Mouse (Mus musculus): Measurements from ENCODE around the gene Sowahc.

- TF ChIP-seq TAL1 (IDR thresholded peaks at IDR 0.05; ENCODE audit: low read length) (no peak), GATA1 (IDR thresholded peaks at IDR 0.05; ENCODE audit: low read length) (no peak)
Observed at GRCm38 (mm10) chr10:59256533-59256932, 34.8 kb downstream of the Sowahc start.

All from erythroblast, embryonic 14.5 days (primary cell).